Mouse (Mus musculus) bone marrow macrophage, adult 2 months (primary cell): ENCODE results near the gene Csrnp3.

Source experiments
- CTCF ChIP-seq: IDR thresholded peaks from 2 replicates; pipeline ENCODE4 v1.5.1; 2012; ENCODE audit warnings: low read depth, mild to moderate bottlenecking, low read length, moderate library complexity
- POLR2A ChIP-seq: IDR thresholded peaks from 2 replicates; pipeline ENCODE4 v1.6.1; 2012; ENCODE audit warnings: mild to moderate bottlenecking, low read depth, low read length, borderline replicate concordance

GRCm38 (mm10) chr2:65993371-65993770, 147.8 kb downstream of the Csrnp3 start:
- TF ChIP-seq CTCF (no peak), POLR2A (no peak)
